28 mouse cellular contexts compared by ENCODE assay signal in genomic region chr11:102277754-102278153, GRCm38 (mm10). TPM values are rescaled to one million over a fixed set of nuclear protein-coding genes. Genes with fewer than 3 reads are reported as not detected.
"Had no signal": no experiment of that assay in that cellular context is flagged by ENCODE, and none has a peak within 500 bp of the region (broad histone marks: within the 10 kb centered on the region; RNA-seq: fewer than 3 reads in every experiment).

No protein-coding gene starts in this region.

- H3K4me2 ChIP-seq: heart, embryonic 11.5 days; heart, embryonic 15.5 days; liver, embryonic 15.5 days had no signal

- H3K27me3 ChIP-seq: limb, embryonic 15.5 days had no signal

- H3K9ac ChIP-seq: heart, embryonic 15.5 days; limb, embryonic 15.5 days; liver, embryonic 13.5 days; liver, embryonic 15.5 days; liver, postnatal 0 days had no signal

- H3K4me3 ChIP-seq: heart, adult 2 months; heart, embryonic 13.5 days; heart, embryonic 15.5 days; hindbrain, embryonic 13.5 days; kidney, embryonic 15.5 days; liver, embryonic 13.5 days; liver, embryonic 15.5 days had no signal

- H3K36me3 ChIP-seq: heart, embryonic 13.5 days; heart, embryonic 15.5 days; hindbrain, embryonic 13.5 days; kidney, embryonic 15.5 days; limb, embryonic 12.5 days; limb, embryonic 15.5 days; liver, embryonic 13.5 days; liver, embryonic 15.5 days had no signal

- H3K9me3 ChIP-seq: heart, embryonic 13.5 days; heart, embryonic 15.5 days; hindbrain, embryonic 13.5 days; kidney, embryonic 15.5 days; limb, embryonic 12.5 days; limb, embryonic 15.5 days; liver, embryonic 13.5 days; liver, embryonic 15.5 days had no signal

- ATAC-seq: hindbrain, embryonic 16.5 days; intestine, embryonic 16.5 days; liver, postnatal 0 days had no signal

- H3K27ac ChIP-seq: heart, adult 2 months; heart, embryonic 13.5 days; heart, embryonic 15.5 days; hindbrain, embryonic 13.5 days; limb, embryonic 12.5 days; limb, embryonic 15.5 days; liver, embryonic 13.5 days; liver, embryonic 15.5 days had no signal

- DNase-seq: heart, adult 11 months; heart, adult 2 months; heart, postnatal 14 days; heart, postnatal 36 days; kidney, adult 11 months; kidney, adult 2 months; kidney, adult 9 months; kidney, postnatal 14 days; kidney, postnatal 36 days; layer of hippocampus, adult 9-11 months; layer of hippocampus, postnatal 36 days; left cerebral cortex, postnatal 4 days; liver, embryonic 13.5 days; liver, postnatal 0 days had no signal

RNA-seq across cellular contexts. Expression of gene Asb16, which starts 9.2 kb away (rescaled TPM):
- total RNA-seq: hematopoietic stem cell, adult 5-6 weeks had no signal
- polyA plus RNA-seq: hindbrain, embryonic 13.5 days; kidney, postnatal 0 days; liver, postnatal 0 days had no signal

RNA-seq across cellular contexts. Expression of gene BC030867, which starts 29.1 kb away (rescaled TPM):
- total RNA-seq: gastrocnemius, adult 8-10 months; liver, adult 2 months had no signal
